Mouse (Mus musculus): ENCODE data around the gene Relb.

Gene Relb

GRCm38 (mm10) chr7:19557086-19557485 lies 72.2 kb downstream of the Relb start:
- no peak for DNase-seq (ENCODE audit: low spot score in 2 of 2)
